ENCODE assay signal across 14 mouse cellular contexts in the genomic region with DNA sequence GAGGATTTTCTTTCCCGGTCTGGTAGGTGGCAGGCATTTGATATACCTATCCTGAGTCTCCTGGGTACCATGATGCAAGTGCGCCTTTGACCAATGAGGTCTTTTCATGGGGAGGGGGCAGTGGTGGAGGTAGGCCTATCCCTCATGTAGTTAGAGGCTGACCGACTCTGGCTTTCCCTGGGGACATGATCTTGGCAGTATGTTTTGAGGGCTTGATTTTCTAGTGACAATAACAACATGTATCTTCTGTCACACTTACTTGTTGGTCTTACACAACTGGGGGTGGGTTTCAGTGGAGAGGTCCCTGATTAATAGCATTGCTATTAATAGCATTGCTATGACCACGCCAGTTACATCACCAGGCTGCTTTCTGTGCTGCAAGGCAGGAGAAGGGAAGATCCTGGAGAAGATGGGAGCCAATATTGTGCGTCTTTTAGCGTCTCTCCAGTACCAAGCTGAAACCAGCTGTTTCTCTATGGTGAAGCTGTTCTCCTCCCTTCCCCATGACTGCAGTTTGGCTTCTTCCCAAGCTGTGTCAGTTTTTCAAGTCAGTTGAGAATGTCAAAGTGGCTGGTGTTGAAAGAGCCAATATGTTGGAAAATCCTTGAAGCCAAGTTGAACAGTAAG.
A peak's percentile ranks its signal among the peaks of the same experiment; 100 is the strongest.
DNase-seq lines count a peak whose midpoint lies in the region; ATAC-seq and TF ChIP-seq lines count a peak whose summit lies in the region.
"Had no signal": no experiment of that assay in that cellular context is flagged by ENCODE, and none has a peak within 500 bp of the region (broad histone marks: within the 10 kb centered on the region; RNA-seq: fewer than 3 reads in every experiment).

No protein-coding gene starts in this region.

- H3K4me2 ChIP-seq in neural tube, embryonic 15.5 days, result no peak overlapping the region
- H3K4me2 ChIP-seq: embryonic facial prominence, embryonic 13.5 days; intestine, embryonic 15.5 days; midbrain, embryonic 13.5 days had no signal

- no peaks in the 10 kb centered on the region for H3K27me3 ChIP-seq in cerebellum, adult 2 months (ENCODE audit: control insufficient read depth, insufficient read depth, low read length)
- H3K27me3 ChIP-seq in kidney, adult 2 months (replicated peaks; ENCODE audit: control insufficient read depth, insufficient read depth, low read length), result no peaks in the 10 kb centered on the region
- no peaks in the 10 kb centered on the region for H3K27me3 ChIP-seq in neural tube, embryonic 15.5 days (replicated peaks)
- H3K27me3 ChIP-seq: embryonic facial prominence, embryonic 13.5 days; intestine, embryonic 15.5 days; midbrain, embryonic 13.5 days; Patski had no signal

- peak; percentile 44 to 45 for DNase-seq in cerebellum, postnatal 10 days
- DNase-seq in cerebellum, adult 2 months, result no peak
- DNase-seq in kidney, postnatal 10 days, result peak; percentile 50
- no peak for DNase-seq in kidney, adult 2 months
- no peak for DNase-seq in natural killer cell, adult 2 months (ENCODE audit: low spot score in 2 of 2)
- DNase-seq in embryo, embryonic 9.5 days (ENCODE audit: extremely low spot score), result no peak
- DNase-seq: gastrocnemius, postnatal 10 days; liver had no signal

- TF ChIP-seq POLR2A in cerebellum, adult 2 months (IDR thresholded peaks at IDR 0.05; ENCODE audit: borderline replicate concordance, insufficient read depth, low read length), result no peak
- no peak for TF ChIP-seq POLR2A in kidney, adult 2 months (IDR thresholded peaks at IDR 0.05; ENCODE audit: low read depth, low read length)

- H3K9me3 ChIP-seq in neural tube, embryonic 15.5 days (replicated peaks), result no peaks in the 10 kb centered on the region
- H3K9me3 ChIP-seq: embryonic facial prominence, embryonic 13.5 days; intestine, embryonic 15.5 days; midbrain, embryonic 13.5 days had no signal

- no peak overlapping the region for H3K4me3 ChIP-seq in cerebellum, adult 2 months (replicated peaks; ENCODE audit: insufficient read depth, low read depth, low read length)
- no peak overlapping the region for H3K4me3 ChIP-seq in kidney, adult 2 months (ENCODE audit: insufficient read depth, low read depth, low read length)
- H3K4me3 ChIP-seq in neural tube, embryonic 15.5 days (replicated peaks), result no peak overlapping the region
- H3K4me3 ChIP-seq: embryonic facial prominence, embryonic 13.5 days; intestine, embryonic 15.5 days; midbrain, embryonic 13.5 days had no signal

- no peak overlapping the region; the same call in 1 of the 2 replicates for H3K9ac ChIP-seq in neural tube, embryonic 15.5 days (replicated peaks)
- H3K9ac ChIP-seq: embryonic facial prominence, embryonic 13.5 days; intestine, embryonic 15.5 days; midbrain, embryonic 13.5 days had no signal

- H3K4me1 ChIP-seq in cerebellum, adult 2 months (ENCODE audit: control insufficient read depth, insufficient read depth, low read length), result peaks cover 35% of the 10 kb centered on the region
- H3K4me1 ChIP-seq in kidney, adult 2 months (ENCODE audit: control insufficient read depth, insufficient read depth, low read length), result peaks cover 27% of the 10 kb centered on the region
- peaks cover 57% of the 10 kb centered on the region for H3K4me1 ChIP-seq in neural tube, embryonic 15.5 days

- TF ChIP-seq CTCF in cerebellum, adult 2 months (IDR thresholded peaks at IDR 0.05; ENCODE audit: borderline replicate concordance, insufficient read depth, low read depth, low read length), result no peak
- TF ChIP-seq CTCF in kidney, adult 2 months (conservative IDR thresholded peaks at IDR 0.05; ENCODE audit: insufficient read depth, insufficient read length, low read depth, low read length), result no peak

- H3K27ac ChIP-seq in cerebellum, adult 2 months (ENCODE audit: insufficient read depth, low read length), result no peak overlapping the region
- no peak overlapping the region for H3K27ac ChIP-seq in kidney, adult 2 months (ENCODE audit: insufficient read depth, low read depth, low read length)
- H3K27ac ChIP-seq in neural tube, embryonic 15.5 days (replicated peaks), result 0 out of 2 replicates have a peak overlapping the region, but pooled peaks have one; percentile 15
- H3K27ac ChIP-seq: embryonic facial prominence, embryonic 13.5 days; intestine, embryonic 15.5 days had no signal

- no peaks in the 10 kb centered on the region for H3K36me3 ChIP-seq in kidney, adult 2 months (ENCODE audit: control insufficient read depth, insufficient read depth, low read length)
- no peaks in the 10 kb centered on the region for H3K36me3 ChIP-seq in neural tube, embryonic 15.5 days
- H3K36me3 ChIP-seq: embryonic facial prominence, embryonic 13.5 days; intestine, embryonic 15.5 days; midbrain, embryonic 13.5 days had no signal

- ATAC-seq in granulocyte monocyte progenitor cell, adult 5-6 weeks (replicated peaks; ENCODE audit: poor library complexity, severe bottlenecking), result peak; percentile 19
- no peak for ATAC-seq in neural tube, embryonic 15.5 days (ENCODE audit: low FRiP score)
- ATAC-seq: intestine, embryonic 15.5 days; midbrain, embryonic 13.5 days; Patski had no signal

- WGBS in cerebellum, adult 2 months, result 76% methylated on average over 6 of the region's 6 CpGs
- 77% methylated on average over 6 of the region's 6 CpGs for WGBS in kidney, adult 2 months
- WGBS in neural tube, embryonic 15.5 days, result 60% methylated on average over 6 of the region's 6 CpGs

Comparison
In these comparisons a context has a peak if more than half of its experiments do, and no peak if none do; other contexts are left out.
1. DNase-seq: peak in cerebellum, postnatal 10 days (2 of 2) and kidney, postnatal 10 days (single experiment); none in cerebellum, adult 2 months (0 of 2), kidney, adult 2 months (single experiment), natural killer cell, adult 2 months (0 of 2) and embryo, embryonic 9.5 days (single experiment).